Mouse (Mus musculus): Measurements from ENCODE around the gene Ntf3. TPM values are rescaled to one million over a fixed set of nuclear protein-coding genes. Genes with fewer than 3 reads are reported as not detected.

Ntf3 gene
- total and polyA plus RNA-seq, 3 experiments, result not detected

- Histone ChIP-seq H3K36me3 (ENCODE audit: control insufficient read depth in 1 of 2, insufficient read depth in 2 of 2, low read length in 2 of 2) (no peaks in the 10 kb centered on the region), H3K9me3 (replicated peaks; ENCODE audit: insufficient read depth, low read length) (no peaks in the 10 kb centered on the region), H3K27ac (ENCODE audit: control insufficient read depth, low read depth, low read length) (no peak overlapping the region), H3K79me2 (ENCODE audit: control insufficient read depth, insufficient read depth, low read length, poor library complexity) (no peaks in the 10 kb centered on the region), H3K27me3 (ENCODE audit: control insufficient read depth in 1 of 2, insufficient read depth in 2 of 2, low read length in 2 of 2) (no peaks in the 10 kb centered on the region), H3K4me3 (ENCODE audit: control insufficient read depth in 1 of 2, insufficient read depth in 1 of 2, low read depth in 2 of 2, low read length in 2 of 2) (no peak overlapping the region), H3K9ac (ENCODE audit: control insufficient read depth, low read depth, low read length, poor library complexity, severe bottlenecking) (no peak overlapping the region), H3K4me1 (ENCODE audit: control insufficient read depth in 1 of 2, insufficient read depth in 2 of 2, low read length in 2 of 2) (no peaks in the 10 kb centered on the region)
- TF ChIP-seq MYC (IDR thresholded peaks at IDR 0.05; ENCODE audit: low read depth, low read length) (no peak), CHD1 (IDR thresholded peaks at IDR 0.05; ENCODE audit: low read depth, low read length) (no peak), SIN3A (IDR thresholded peaks at IDR 0.05; ENCODE audit: low read length) (no peak), UBTF (IDR thresholded peaks at IDR 0.05; ENCODE audit: borderline replicate concordance, insufficient read depth, low read depth, low read length) (no peak), GABPA (IDR thresholded peaks at IDR 0.05; ENCODE audit: low read depth, low read length) (no peak), BHLHE40 (IDR thresholded peaks at IDR 0.05; ENCODE audit: borderline replicate concordance, low read depth, low read length) (no peak), USF2 (IDR thresholded peaks at IDR 0.05; ENCODE audit: borderline replicate concordance in 1 of 2, insufficient read depth in 1 of 2, low read depth in 1 of 2, low read length in 2 of 2) (no peak), MAX (IDR thresholded peaks at IDR 0.05; ENCODE audit: low read length) (no peak), CHD2 (IDR thresholded peaks at IDR 0.05; ENCODE audit: low read length) (no peak), GATA1 (IDR thresholded peaks at IDR 0.05; ENCODE audit: low read depth, low read length) (no peak), MYB (IDR thresholded peaks at IDR 0.05; ENCODE audit: low read depth, low read length) (no peak), MXI1 (IDR thresholded peaks at IDR 0.05; ENCODE audit: low read depth, low read length) (no peak), ZKSCAN1 (IDR thresholded peaks at IDR 0.05; ENCODE audit: low read depth, low read length) (no peak)
- DNase-seq (ENCODE audit: low read depth, low spot score), result no peak
Measured at GRCm38 (mm10) chr6:126142021-126142554, 24.6 kb downstream of the Ntf3 start.

- Histone ChIP-seq H3K27me3 (ENCODE audit: control insufficient read depth in 1 of 2, insufficient read depth in 2 of 2, low read length in 2 of 2) (no peaks in the 10 kb centered on the region), H3K36me3 (ENCODE audit: control insufficient read depth in 1 of 2, insufficient read depth in 2 of 2, low read length in 2 of 2) (no peaks in the 10 kb centered on the region), H3K4me1 (ENCODE audit: control insufficient read depth in 1 of 2, insufficient read depth in 2 of 2, low read length in 2 of 2) (no peaks in the 10 kb centered on the region), H3K9me3 (replicated peaks; ENCODE audit: insufficient read depth, low read length) (no peaks in the 10 kb centered on the region), H3K4me3 (ENCODE audit: control insufficient read depth in 1 of 2, insufficient read depth in 1 of 2, low read depth in 2 of 2, low read length in 2 of 2) (no peak overlapping the region), H3K9ac (ENCODE audit: control insufficient read depth, low read depth, low read length, poor library complexity, severe bottlenecking) (no peak overlapping the region), H3K79me2 (ENCODE audit: control insufficient read depth, insufficient read depth, low read length, poor library complexity) (no peaks in the 10 kb centered on the region), H3K27ac (ENCODE audit: control insufficient read depth, low read depth, low read length) (no peak overlapping the region)
- DNase-seq (ENCODE audit: low read depth, low spot score), result no peak
- TF ChIP-seq MAZ (IDR thresholded peaks at IDR 0.05; ENCODE audit: low read depth, low read length), result no peak
Measured at GRCm38 (mm10) chr6:126141472-126141871, 25.2 kb downstream of the Ntf3 start.

GRCm38 (mm10) chr6:126140961-126141360, 25.7 kb downstream of the Ntf3 start:
- no peaks in the 10 kb centered on the region for H3K36me3 ChIP-seq (ENCODE audit: control insufficient read depth in 1 of 2, insufficient read depth in 2 of 2, low read length in 2 of 2)
- no peaks in the 10 kb centered on the region for H3K9me3 ChIP-seq (replicated peaks; ENCODE audit: insufficient read depth, low read length)
- no peaks in the 10 kb centered on the region for H3K4me1 ChIP-seq (ENCODE audit: control insufficient read depth in 1 of 2, insufficient read depth in 2 of 2, low read length in 2 of 2)
- no peak overlapping the region for H3K27ac ChIP-seq (ENCODE audit: control insufficient read depth, low read depth, low read length)
- no peak for DNase-seq (ENCODE audit: low read depth, low spot score)
- TF ChIP-seq CTCF (IDR thresholded peaks at IDR 0.05 in 2 of 3, conservative IDR thresholded peaks at IDR 0.05 in 1 of 3; ENCODE audit: control insufficient read depth in 1 of 3, insufficient read depth in 1 of 3, low read depth in 2 of 3, low read length in 3 of 3, poor library complexity in 1 of 3, severe bottlenecking in 1 of 3) (no peak), SMC3 (IDR thresholded peaks at IDR 0.05; ENCODE audit: low read depth, low read length) (no peak), KAT2A (conservative IDR thresholded peaks at IDR 0.05; ENCODE audit: low read depth, low read length) (no peak), MAFK (IDR thresholded peaks at IDR 0.05; ENCODE audit: borderline replicate concordance, low read depth, low read length) (no peak), MYB (IDR thresholded peaks at IDR 0.05; ENCODE audit: low read depth, low read length) (no peak), CHD2 (IDR thresholded peaks at IDR 0.05; ENCODE audit: low read length) (no peak), POLR2A (IDR thresholded peaks at IDR 0.05; ENCODE audit: control insufficient read depth in 1 of 2, insufficient read depth in 1 of 2, low read depth in 1 of 2, low read length in 2 of 2, poor library complexity in 1 of 2) (no peak), BHLHE40 (IDR thresholded peaks at IDR 0.05; ENCODE audit: borderline replicate concordance, low read depth, low read length) (no peak), TBP (IDR thresholded peaks at IDR 0.05; ENCODE audit: low read depth, low read length) (no peak), TAL1 (IDR thresholded peaks at IDR 0.05; ENCODE audit: low read length) (no peak), SIN3A (IDR thresholded peaks at IDR 0.05; ENCODE audit: low read length) (no peak), USF1 (IDR thresholded peaks at IDR 0.05; ENCODE audit: low read depth, low read length) (no peak)
- no peak overlapping the region for H3K9ac ChIP-seq (ENCODE audit: control insufficient read depth, low read depth, low read length, poor library complexity, severe bottlenecking)
- no peaks in the 10 kb centered on the region for H3K79me2 ChIP-seq (ENCODE audit: control insufficient read depth, insufficient read depth, low read length, poor library complexity)
- no peaks in the 10 kb centered on the region for H3K27me3 ChIP-seq (ENCODE audit: control insufficient read depth in 1 of 2, insufficient read depth in 2 of 2, low read length in 2 of 2)
- no peak overlapping the region for H3K4me3 ChIP-seq (ENCODE audit: control insufficient read depth in 1 of 2, insufficient read depth in 1 of 2, low read depth in 2 of 2, low read length in 2 of 2)
